Mouse (Mus musculus): ENCODE results near the gene Vapa.

DNA sequence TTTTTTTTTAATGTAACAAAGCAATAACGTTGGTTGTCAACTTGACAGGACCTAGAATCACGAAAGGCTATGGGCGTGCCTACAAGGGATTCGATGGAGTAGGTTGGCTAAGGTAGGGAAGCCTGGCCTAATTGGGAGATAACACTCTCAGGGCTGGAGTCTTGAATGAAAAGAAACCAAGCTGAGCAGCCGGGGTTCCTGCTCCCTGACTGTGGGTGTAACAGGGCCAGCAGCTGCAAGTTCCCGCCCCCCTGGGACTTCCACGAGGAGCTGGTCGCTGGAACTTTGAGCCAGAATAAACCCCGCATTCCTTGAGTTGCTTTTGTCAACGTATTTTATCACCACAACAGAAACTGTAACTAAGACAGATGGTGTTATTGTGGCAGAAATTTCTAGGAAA lies 56.6 kb downstream of the Vapa start:
- no peak for TF ChIP-seq POLR2A (IDR thresholded peaks at IDR 0.05; ENCODE audit: control insufficient read depth, extremely low read depth, insufficient read depth, low read length, poor library complexity)
- no peak for TF ChIP-seq CTCF (IDR thresholded peaks at IDR 0.05; ENCODE audit: borderline replicate concordance, control insufficient read depth, extremely low read depth, insufficient read depth, low read length, poor library complexity)

All from thymus, adult 2 months (tissue).